Mouse (Mus musculus) liver, embryonic 12.5 days (tissue): Measurements from ENCODE around the gene Tomm7. TPM values are rescaled to one million over a fixed set of nuclear protein-coding genes. Genes with fewer than 3 reads are reported as not detected.
"Not testable (repeated sequence)": the region's sequence is repeated elsewhere in the genome, so short reads cannot be mapped to it uniquely, and the experiment has no call there.

ENCODE experiments used
- ATAC-seq: fragments of 200-750 bp; cut with Nextera tagmentation; 2 replicates; pipeline ENCODE4 v1.8.0; 2017; ENCODE audit warnings: moderate number of reproducible peaks, mild to moderate bottlenecking, moderate library complexity
- H3K27ac ChIP-seq: fragments of 300-500 bp; sonication (generic); 2 replicates; pipeline ENCODE4 v1.5.1; 2016; ENCODE audit warnings: mild to moderate bottlenecking
- H3K27me3 ChIP-seq: fragments of 300-500 bp; sonication (generic); replicated peaks from 2 replicates; pipeline ENCODE4 v1.6.1; 2016; ENCODE audit warnings: mild to moderate bottlenecking, moderate library complexity
- H3K36me3 ChIP-seq: fragments of 300-500 bp; sonication (generic); 2 replicates; pipeline ENCODE4 v1.6.1; 2016; ENCODE audit warnings: mild to moderate bottlenecking, moderate library complexity
- H3K4me1 ChIP-seq: fragments of 300-500 bp; sonication (generic); 2 replicates; pipeline ENCODE4 v1.6.1; 2016
- H3K4me2 ChIP-seq: fragments of 300-500 bp; sonication (generic); 2 replicates; pipeline ENCODE4 v1.6.1; 2016; ENCODE audit warnings: mild to moderate bottlenecking, moderate library complexity
- H3K4me3 ChIP-seq: fragments of 300-500 bp; sonication (generic); 2 replicates; pipeline ENCODE4 v1.5.1; 2016; ENCODE audit warnings: mild to moderate bottlenecking, moderate library complexity
- H3K9ac ChIP-seq: fragments of 300-500 bp; sonication (generic); 2 replicates; pipeline ENCODE4 v1.6.1; 2016; ENCODE audit warnings: mild to moderate bottlenecking, moderate library complexity
- H3K9me3 ChIP-seq: fragments of 300-500 bp; sonication (generic); replicated peaks from 2 replicates; pipeline ENCODE4 v1.6.1; 2016; ENCODE audit warnings: mild to moderate bottlenecking, moderate library complexity
- WGBS: fragments of 180-500 bp; shearing (Covaris S2); methylation state at CpG from one replicate; pipeline ENCODE4 v1.1.7; 2016; ENCODE audit not compliant: insufficient replicate concordance; 5-methylcytosine and 5-hydroxymethylcytosine counted together
- polyA plus RNA-seq: library from polyadenylated mRNA; unstranded; fragments of >200 nt; fragmentation: Nextera tagmentation; extraction: Ambion mirVana; gene quantifications from 2 replicates; pipeline ENCODE4 v1.2.1, GENCODE M21; 2016

Gene Tomm7
- polyA plus RNA-seq, 1 experiment from 2014 or later, result 99.0 TPM

DNA sequence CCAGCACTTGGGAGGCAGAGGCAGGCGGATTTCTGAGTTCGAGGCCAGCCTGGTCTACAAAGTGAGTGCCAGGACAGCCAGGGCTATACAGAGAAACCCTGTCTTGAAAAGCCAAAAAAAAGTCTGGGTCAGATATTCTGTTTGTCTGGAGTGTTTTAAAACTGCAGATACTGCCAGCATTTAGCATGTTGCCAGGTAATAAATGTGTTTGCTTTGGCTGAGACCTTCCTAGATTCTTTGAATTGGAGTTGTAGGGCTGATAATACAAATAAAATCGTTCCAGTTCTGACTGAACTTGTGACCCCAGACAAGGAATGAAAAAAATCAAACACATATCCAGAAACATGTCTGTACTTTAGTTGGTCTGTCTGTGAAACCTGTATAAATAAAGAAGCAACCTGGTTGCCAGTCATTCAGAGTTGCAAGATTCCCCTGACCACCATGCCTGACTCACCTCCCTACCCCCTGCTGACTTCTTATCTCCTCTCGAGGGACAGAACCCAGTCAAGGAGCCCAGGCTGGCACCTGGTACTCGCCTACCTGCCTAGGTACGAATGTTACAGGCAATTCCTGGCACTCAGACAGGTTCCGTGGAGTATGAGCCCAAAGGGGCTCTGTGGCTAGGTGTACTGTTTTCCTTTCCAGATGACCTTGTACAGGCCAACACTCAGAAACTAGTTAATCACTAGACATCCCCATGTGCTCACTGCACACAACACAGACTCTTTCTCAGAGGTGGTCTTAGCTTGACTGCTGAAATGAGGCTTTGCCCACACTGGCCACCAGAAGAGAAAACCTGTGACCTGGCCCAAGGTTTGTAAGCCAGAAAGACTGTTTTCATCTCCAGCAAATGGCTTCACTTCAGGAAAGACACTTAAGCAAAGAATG lies 19.4 kb upstream of the Tomm7 start:
- H3K27ac ChIP-seq, result no peak overlapping the region
- WGBS, result 63% methylated on average over 7 of the region's 7 CpGs

DNA sequence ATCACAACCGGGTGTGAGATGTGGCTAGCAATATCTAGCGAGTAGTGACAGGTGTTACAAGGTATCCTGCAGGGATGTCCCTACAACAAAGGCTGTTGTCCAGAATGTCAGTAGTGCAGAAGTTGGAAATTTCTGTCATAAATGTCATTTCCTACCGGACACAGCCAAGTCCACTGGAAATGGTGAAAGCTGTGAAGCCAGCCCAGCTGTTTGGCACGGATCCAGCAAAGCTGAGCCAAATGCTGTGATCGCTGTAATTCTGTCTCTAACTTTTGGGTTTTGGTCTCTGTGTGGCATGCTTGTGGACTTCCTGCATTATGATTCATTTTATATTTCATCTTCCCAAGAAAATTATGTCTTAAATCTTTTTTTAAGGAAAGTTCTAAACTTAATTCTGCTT lies 18.3 kb upstream of the Tomm7 start:
- 67% methylated on average over 5 of the region's 5 CpGs for WGBS
- no peak for ATAC-seq
- Histone ChIP-seq H3K9me3 (no peaks in the 10 kb centered on the region), H3K27ac (no peak overlapping the region), H3K36me3 (peaks cover 27% of the 10 kb centered on the region), H3K27me3 (no peaks in the 10 kb centered on the region), H3K4me3 (no peak overlapping the region), H3K4me2 (no peak overlapping the region), H3K4me1 (no peaks in the 10 kb centered on the region; the same call in 1 of the 2 replicates), H3K9ac (no peak overlapping the region)

More for the DNA sequence above, 19.4 kb upstream of the Tomm7 start:
- Histone ChIP-seq H3K4me2 (no peak overlapping the region), H3K9ac (no peak overlapping the region), H3K4me1 (no peaks in the 10 kb centered on the region; the same call in 1 of the 2 replicates), H3K9me3 (no peaks in the 10 kb centered on the region), H3K36me3 (peaks cover 16% of the 10 kb centered on the region), H3K4me3 (no peak overlapping the region), H3K27me3 (no peaks in the 10 kb centered on the region)
- ATAC-seq, result no peak

DNA sequence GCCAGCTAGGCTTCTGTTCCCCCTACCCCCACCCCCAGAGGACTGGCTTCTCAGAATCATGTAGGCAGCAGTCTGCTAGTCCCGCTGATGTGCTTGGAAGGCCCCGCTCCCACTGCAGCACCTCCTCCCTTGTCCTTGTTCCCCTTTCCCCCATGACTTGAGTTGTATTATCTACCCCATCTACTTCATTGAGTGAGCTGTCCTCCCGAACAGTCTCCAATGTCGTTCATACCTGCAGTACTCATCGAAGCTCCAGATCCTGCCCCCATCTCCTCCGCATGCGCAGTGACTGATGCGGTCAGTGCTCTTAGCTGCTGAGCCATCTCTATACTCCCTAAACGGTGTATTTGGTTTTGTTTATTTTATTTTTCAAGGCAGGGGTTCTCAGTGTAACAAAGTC lies 17.8 kb upstream of the Tomm7 start:
- H3K9me3 ChIP-seq, result no peaks in the 10 kb centered on the region
- no peak overlapping the region for H3K9ac ChIP-seq
- H3K4me1 ChIP-seq, result no peaks in the 10 kb centered on the region; the same call in 1 of the 2 replicates
- no peak overlapping the region for H3K27ac ChIP-seq
- WGBS, result 82% methylated on average over 9 of the region's 9 CpGs
- no peak overlapping the region for H3K4me2 ChIP-seq
- ATAC-seq, result no peak
- peaks cover 33% of the 10 kb centered on the region for H3K36me3 ChIP-seq
- H3K4me3 ChIP-seq, result no peak overlapping the region
- no peaks in the 10 kb centered on the region for H3K27me3 ChIP-seq

DNA sequence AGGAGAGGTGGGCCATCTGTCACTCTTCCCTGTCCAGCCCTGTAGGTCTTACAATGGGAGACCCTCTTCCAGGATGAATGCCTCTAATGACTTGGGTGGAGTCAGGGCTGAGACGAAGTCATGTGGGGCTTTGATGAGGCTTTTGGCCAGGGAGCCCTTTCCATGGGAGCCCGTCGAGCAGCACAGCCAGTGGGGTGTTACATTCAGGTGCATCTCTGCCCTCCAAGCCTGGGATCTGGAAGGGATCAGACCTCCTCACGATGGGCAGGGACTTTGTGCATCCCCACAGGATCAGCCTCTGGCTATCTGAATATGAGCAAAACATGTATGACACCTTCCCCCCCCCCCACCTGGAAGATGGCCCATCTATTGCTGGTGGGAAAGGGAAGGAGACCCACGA lies 15.9 kb upstream of the Tomm7 start:
- H3K27ac ChIP-seq, result no peak overlapping the region
- no peaks in the 10 kb centered on the region for H3K27me3 ChIP-seq
- peaks cover 51% of the 10 kb centered on the region for H3K36me3 ChIP-seq
- no peaks in the 10 kb centered on the region for H3K9me3 ChIP-seq
- ATAC-seq, result no peak
- no peak overlapping the region for H3K4me3 ChIP-seq
- H3K4me1 ChIP-seq, result no peaks in the 10 kb centered on the region; the same call in 1 of the 2 replicates
- no peak overlapping the region for H3K9ac ChIP-seq
- no peak overlapping the region for H3K4me2 ChIP-seq
- WGBS, result 71% methylated on average over 5 of the region's 5 CpGs

DNA sequence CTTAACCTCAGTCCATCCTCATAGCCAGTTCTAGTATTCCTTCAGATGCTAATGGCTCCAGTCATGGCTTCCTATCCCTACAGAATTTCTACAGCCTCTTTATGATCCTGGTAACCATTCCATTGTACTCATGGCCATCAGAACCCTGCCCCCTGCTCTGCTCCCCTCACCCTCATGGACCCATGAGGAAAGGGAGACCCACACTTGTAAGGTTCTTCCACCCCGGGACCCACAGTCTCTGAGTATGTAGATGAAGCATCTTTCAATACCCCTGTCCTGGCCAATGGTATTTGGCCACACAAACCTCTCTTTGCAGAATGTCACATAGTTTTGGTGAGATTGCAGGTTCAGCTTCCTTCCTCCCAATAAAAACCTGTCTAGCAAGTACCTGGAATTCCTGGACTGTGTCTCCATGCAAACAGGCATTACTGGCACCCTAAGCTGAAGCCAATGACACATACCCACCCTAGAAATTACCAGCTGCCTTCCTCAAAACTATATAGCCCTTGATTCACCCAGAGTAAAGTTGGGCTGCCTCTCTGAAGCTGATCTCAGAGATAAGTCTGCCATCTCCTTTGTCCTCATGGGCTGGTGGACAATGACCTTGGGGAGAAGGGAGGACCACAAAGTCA lies 15.2 kb upstream of the Tomm7 start:
- Histone ChIP-seq H3K9ac (no peak overlapping the region), H3K4me1 (no peaks in the 10 kb centered on the region; the same call in 1 of the 2 replicates), H3K36me3 (peaks cover 58% of the 10 kb centered on the region), H3K27ac (no peak overlapping the region), H3K4me2 (no peak overlapping the region), H3K4me3 (no peak overlapping the region), H3K9me3 (no peaks in the 10 kb centered on the region), H3K27me3 (no peaks in the 10 kb centered on the region)
- WGBS, result 67% methylated on average over 1 of the region's 1 CpGs
- no peak for ATAC-seq

DNA sequence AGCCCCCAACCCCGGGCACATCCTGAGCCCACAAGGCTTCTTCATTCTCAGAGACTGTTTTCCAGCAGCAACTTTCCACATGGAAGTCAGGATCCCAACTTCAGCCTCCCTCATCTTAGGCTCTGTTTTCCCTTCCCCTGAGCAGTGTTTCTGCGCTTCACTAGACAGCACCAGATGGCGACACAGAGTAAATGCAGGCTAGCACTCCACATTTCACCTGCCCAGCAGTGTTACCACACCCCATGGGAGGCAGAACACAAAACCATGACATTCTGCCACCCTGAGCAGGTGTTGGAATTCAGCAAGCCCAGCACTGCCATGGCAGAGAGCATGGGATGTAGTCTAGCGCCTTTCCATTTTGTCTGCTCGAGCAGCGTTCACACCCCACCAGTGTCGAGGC lies 14.7 kb upstream of the Tomm7 start:
- 77% methylated on average over 7 of the region's 7 CpGs for WGBS
- 0 out of 2 replicates have a peak, but pooled peaks have one; percentile 16 for ATAC-seq

DNA sequence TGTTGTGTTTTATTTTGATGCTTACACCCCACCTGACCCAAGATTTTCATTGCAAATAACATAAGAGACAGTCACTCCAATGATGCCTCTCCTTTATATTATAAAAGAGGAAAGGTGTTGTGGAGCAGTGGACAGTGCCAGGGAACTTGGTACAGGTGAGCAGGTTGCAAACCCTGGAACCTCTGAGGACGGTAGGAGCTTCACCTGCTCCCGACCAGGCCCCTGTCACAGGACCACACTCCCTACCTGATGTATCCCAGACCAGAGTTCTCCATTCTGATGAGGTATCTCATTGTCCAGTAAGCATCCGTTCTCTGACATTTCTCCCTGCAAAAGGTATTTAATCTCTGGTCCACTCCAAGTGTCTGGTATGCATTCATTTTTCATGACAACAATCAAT lies 14.0 kb upstream of the Tomm7 start:
- ATAC-seq, result no peak
- Histone ChIP-seq H3K4me1 (no peaks in the 10 kb centered on the region; the same call in 1 of the 2 replicates), H3K4me3 (no peak overlapping the region), H3K27ac (no peak overlapping the region), H3K27me3 (no peaks in the 10 kb centered on the region), H3K36me3 (peaks cover 70% of the 10 kb centered on the region), H3K9me3 (no peaks in the 10 kb centered on the region), H3K9ac (no peak overlapping the region), H3K4me2 (no peak overlapping the region)
- WGBS, result 87% methylated on average over 3 of the region's 3 CpGs

More for the DNA sequence above, 14.7 kb upstream of the Tomm7 start:
- no peaks in the 10 kb centered on the region; the same call in 1 of the 2 replicates for H3K4me1 ChIP-seq
- no peak overlapping the region for H3K27ac ChIP-seq
- no peak overlapping the region for H3K4me3 ChIP-seq
- H3K4me2 ChIP-seq, result no peak overlapping the region
- peaks cover 63% of the 10 kb centered on the region for H3K36me3 ChIP-seq
- no peaks in the 10 kb centered on the region for H3K9me3 ChIP-seq
- H3K9ac ChIP-seq, result no peak overlapping the region
- H3K27me3 ChIP-seq, result no peaks in the 10 kb centered on the region

DNA sequence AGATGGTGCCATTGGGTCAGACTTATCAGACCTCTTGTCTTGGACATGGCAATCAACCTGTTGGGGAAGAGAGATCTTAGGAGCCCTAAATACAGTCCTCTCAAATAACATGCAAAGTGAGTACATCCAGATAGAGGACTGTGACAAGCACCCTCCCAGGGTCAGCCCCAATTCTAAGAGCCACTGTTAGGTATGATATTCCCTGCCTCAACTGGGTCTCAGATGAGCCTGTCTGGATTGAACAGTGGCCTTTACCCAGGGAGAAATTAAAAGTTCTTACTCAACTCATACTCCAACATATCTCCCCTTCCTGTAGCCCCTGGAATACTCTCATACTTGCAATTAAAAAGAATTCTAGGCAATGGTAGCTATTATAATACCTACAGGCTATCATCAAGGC lies 13.2 kb upstream of the Tomm7 start:
- Histone ChIP-seq H3K36me3 (peaks cover 78% of the 10 kb centered on the region), H3K4me3 (no peak overlapping the region), H3K9ac (no peak overlapping the region), H3K9me3 (no peaks in the 10 kb centered on the region), H3K27ac (no peak overlapping the region), H3K4me2 (no peak overlapping the region), H3K27me3 (no peaks in the 10 kb centered on the region), H3K4me1 (peaks cover 5% of the 10 kb centered on the region)
- ATAC-seq, result no peak

DNA sequence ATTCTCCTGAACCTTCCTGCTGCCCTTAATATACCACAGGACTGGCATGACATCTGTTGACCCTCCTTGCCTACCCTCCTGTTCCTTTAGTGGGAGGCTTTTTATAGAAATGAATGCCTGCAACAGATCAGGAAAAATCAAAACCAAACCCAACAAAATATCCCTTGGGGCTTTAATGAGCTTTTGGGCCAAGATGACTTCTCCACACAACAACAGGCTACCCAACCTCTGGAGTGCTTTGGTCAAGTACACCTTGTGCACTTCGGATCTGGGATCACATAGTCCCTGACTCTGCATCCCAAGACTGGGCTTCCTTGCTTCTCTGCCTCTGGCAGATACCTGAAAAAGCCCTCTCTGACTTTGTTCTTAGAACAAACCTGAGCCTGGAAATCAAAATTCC lies 12.2 kb upstream of the Tomm7 start:
- WGBS, result 72% methylated on average over 1 of the region's 1 CpGs
- Histone ChIP-seq H3K4me3 (no peak overlapping the region), H3K27me3 (no peaks in the 10 kb centered on the region), H3K9me3 (no peaks in the 10 kb centered on the region), H3K9ac (no peak overlapping the region), H3K27ac (no peak overlapping the region), H3K4me1 (peaks cover 14% of the 10 kb centered on the region), H3K36me3 (peaks cover 86% of the 10 kb centered on the region), H3K4me2 (no peak overlapping the region)
- ATAC-seq, result no peak

DNA sequence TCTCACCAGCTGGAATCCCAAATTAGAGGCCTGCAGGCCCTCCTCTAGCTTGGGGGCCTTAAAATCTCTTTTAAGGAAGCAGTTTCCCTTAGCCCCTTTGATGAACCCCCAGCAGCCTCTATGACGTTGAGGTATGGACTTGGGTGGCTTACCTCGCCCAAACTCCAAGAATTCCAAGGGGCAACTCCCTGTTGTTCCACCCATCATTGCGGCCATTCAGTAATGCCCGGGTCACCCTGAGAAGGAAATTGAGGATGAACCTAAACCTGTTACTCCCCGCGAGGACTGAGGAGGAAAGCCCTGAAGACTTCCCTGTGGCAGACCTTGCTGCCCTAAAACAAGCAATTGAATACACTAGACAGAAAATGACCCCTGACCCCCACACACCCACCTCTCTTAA lies 11.5 kb upstream of the Tomm7 start:
- Histone ChIP-seq H3K4me2 (no peak overlapping the region), H3K4me3 (no peak overlapping the region), H3K36me3 (peaks cover 82% of the 10 kb centered on the region), H3K4me1 (peaks cover 19% of the 10 kb centered on the region), H3K9me3 (no peaks in the 10 kb centered on the region), H3K9ac (no peak overlapping the region), H3K27me3 (no peaks in the 10 kb centered on the region), H3K27ac (no peak overlapping the region)
- no peak for ATAC-seq
- 77% methylated on average over 6 of the region's 6 CpGs for WGBS

DNA sequence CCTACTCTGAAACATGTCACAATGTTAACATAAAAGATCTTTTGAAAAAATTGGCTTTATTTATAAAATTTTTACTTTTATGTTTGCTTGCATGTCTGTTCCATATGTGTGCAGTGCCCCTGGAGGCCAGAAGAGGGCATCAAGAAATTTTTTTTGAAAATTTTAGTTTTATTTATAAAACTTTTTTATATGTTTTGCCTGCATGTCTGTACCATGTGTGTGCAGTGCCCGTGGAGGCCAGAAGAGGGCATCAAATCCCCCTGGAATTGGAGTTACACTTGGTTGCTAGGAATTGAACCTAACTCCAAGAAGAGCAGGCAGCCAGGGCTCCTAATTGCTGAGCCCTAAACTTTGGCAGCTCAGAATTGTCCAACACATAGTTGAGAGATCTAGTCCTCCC lies 9.0 kb upstream of the Tomm7 start:
- not testable (repeated sequence) for H3K9ac ChIP-seq, ATAC-seq, H3K9me3 ChIP-seq, H3K27ac ChIP-seq, H3K27me3 ChIP-seq, H3K4me3 ChIP-seq, H3K4me2 ChIP-seq
- peaks cover 65% of the 10 kb centered on the region for H3K36me3 ChIP-seq
- H3K4me1 ChIP-seq, result peaks cover 24% of the 10 kb centered on the region
- 55% methylated on average over 1 of the region's 1 CpGs for WGBS

DNA sequence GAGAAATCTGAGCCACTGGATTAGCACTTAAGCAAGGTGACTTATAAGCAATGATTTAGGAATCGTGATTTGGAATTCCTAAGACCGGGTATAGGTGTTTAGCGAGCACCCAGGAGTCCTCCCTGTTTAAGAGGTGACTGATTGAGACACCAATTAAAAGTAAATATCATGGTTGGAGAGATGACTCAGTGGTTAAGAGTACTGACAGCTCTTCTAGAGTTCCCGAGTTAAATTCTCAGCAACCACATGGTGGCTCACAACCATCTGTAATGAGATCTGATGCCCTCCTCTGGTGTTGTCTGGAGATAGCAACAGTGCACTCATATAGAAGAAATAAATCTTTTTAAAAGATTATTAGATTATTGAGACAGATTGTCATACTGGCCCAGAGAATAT lies 7.2 kb upstream of the Tomm7 start:
- ATAC-seq, H3K27me3 ChIP-seq, H3K9me3 ChIP-seq: not testable (repeated sequence)
- Histone ChIP-seq H3K4me2 (peak overlapping the region; percentile 91), H3K4me3 (peak overlapping the region; percentile 87), H3K27ac (peak overlapping the region; percentile 83), H3K9ac (peak overlapping the region; percentile 95), H3K4me1 (peaks cover 24% of the 10 kb centered on the region), H3K36me3 (peaks cover 48% of the 10 kb centered on the region)
- WGBS, result 4% methylated on average over 4 of the region's 4 CpGs
